Mouse (Mus musculus) fibroblast of lung, adult 2 months (primary cell): ENCODE results near the gene Dip2b.

ENCODE experiments used
- DNase-seq: peaks from one replicate; pipeline ENCODE4 v3.0.0-alpha.2; 2011; ENCODE audit warnings: low read depth

Dip2b gene

DNA sequence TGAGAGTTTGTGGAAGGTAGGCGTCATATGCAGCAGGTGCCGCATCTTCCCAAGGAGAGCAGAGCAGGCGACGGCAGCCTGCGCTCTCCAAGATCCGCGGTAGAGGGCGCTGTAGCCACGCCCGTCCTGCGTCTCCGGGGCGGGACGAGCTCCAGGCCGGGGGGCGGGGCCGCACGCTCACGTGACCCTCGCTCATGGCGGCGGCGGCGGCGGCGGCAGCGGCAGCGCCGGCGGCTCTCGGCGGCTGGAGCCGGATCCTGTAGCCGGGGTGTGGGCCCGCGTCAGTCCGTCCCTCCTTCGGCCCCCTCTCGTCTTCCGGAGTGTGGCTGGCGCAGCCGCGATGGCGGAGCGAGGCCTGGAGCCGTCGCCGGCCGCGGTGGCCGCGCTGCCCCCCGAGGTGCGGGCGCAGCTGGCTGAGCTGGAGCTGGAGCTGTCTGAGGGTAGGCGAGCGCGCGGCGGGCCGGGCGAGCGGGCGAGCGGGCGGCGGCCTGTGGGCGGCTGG lies at the start of gene Dip2b:
Dip2b (plus strand) TSS at position 195 of the 502 bp plus-strand sequence.
- DNase-seq, result peak; percentile 48

DNA sequence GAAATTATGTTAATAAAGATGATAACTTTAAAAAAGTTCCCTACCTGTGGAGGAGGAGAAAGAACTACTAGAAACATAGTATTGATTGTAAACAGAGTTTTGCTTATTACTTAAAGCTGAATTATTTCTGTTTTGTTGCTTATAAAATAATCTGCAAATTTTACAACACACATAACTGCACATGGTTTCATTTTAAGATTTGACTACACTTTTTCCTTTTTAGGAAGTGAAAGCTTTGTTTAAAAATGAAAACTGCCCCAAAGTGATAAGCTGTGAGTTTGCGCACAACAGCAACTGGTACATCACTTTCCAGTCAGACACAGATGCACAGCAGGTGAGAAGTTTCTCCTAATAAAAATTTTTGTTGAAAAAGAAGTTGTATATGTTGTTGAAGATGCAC lies 45.4 kb upstream of the Dip2b start:
- no peak for DNase-seq

DNA sequence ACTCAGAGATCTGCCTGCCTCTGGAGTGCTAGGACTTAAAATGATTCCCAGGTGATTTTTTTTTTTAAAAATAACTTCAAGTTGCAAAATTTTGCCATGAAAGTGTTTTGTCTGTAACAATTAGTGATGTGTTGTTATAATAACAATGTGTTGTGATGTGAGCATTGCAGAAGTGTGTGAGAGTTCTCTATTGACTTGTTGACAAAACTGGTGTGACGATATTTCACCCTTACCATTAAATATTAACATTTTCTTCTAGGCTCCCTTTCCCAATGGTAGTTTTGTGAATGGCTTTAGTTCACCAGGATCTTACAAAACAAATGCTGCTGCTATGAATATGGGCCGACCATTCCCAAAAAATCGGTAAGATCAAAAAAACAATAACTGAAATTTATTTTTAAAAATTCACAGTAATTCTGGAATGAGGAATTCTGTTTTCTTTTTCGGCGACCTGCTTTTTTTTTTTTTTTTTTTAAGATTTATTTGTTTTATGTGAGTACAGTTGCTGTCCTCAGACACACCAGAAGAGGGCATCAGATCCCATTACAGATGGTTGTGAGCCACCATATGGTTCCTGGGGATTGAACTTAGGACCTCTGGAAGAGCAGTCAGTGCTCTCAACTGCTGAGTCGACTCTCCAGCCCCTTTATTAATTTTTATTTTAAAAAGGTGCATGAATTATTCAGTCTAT lies 41.2 kb upstream of the Dip2b start:
- DNase-seq, result no peak

DNA sequence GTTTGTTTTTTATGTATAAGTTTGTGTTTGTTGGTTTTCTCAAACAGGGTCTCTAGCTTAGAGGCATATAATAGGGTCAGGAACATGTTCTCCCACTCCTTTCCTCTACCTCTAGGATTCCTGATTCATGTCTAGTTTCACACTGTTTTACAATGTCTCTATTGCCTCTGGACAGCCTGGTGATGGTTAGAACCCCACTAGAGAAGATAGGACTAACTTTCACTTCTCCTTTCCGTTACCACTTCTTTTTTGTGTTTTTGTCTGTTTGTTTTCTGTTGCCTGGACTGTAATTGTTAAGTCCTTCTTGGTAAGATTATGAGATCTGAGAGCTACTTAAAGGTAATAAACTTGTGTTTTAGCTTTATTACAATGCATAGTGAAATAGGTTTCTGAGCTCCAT lies 39.1 kb upstream of the Dip2b start:
- DNase-seq, result no peak

DNA sequence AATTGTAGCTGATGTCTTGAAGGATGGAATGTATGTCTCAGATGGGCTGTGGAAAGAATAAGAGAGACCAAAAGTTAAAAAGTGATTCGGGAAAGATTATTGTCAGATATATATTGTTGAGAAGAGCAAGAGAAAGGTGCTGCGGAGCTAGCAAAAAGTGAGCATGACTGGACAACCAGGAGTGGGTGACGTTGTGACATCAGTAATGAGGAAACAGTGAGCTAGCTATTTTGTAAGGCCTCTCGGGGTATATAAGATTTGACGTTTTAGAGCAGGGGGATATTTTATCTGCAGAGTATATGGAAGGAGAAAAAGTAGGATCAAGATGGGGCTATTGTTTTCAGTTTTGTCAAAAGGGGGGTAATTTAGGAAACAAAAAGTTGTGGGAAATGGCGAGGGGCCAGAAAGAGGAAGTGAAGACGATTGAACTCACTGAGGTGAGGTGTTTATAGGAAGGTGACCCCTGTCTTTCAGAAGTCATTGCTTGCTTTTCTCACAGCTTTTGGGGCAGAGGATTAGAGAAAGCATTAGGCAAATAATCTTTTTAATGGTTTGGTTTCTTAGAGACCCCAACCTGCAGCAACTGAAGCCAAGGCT lies 33.7 kb upstream of the Dip2b start:
- DNase-seq, result no peak

DNA sequence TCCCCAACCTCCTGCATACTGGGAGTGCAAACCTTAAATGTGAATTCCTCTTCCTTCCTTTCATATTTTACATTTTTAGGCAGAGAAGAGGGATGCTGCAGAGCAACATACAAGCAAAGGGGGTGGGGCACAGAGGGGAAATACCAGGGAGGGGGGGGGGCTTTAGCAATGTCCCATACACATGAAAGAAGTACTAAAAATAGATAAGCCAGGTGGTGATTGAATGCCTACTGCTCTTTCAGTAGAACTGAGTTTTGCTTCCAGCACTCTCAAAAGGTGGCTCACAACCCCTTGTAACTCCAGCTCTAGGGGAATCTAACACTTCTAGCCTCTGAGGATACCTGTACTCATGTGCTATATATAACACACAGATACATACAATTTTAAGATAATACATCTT lies 32.3 kb upstream of the Dip2b start:
- DNase-seq, result no peak

DNA sequence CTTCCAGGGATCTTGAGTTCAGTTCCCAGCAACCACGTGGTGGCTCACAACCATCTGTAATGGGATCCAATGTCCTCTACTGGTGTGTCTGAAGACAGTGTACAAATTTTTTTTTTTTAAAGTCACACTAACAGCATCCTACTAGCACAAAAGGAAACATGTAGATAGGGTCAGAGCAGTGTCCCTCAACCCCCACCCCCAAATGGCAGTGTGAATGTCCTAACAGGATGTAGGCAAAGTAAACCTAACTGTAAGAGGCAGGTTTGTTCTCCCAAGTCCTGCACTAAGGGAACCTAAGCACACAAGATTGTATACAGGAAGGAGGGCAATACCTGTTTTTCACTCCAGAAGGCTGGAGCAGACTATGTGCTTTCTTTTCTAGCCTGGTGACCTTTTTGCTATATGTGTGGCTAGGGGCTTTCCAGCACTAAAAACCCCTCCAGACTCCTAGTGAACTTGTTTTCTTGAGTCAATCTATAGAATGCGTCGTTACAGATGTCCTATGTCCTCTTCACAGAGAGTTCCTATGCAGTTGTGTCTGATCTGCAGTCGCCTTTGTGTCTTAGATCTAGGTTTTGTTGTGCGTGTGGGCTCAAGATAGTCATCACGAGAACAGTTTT lies 20.1 kb upstream of the Dip2b start:
- DNase-seq, result no peak

DNA sequence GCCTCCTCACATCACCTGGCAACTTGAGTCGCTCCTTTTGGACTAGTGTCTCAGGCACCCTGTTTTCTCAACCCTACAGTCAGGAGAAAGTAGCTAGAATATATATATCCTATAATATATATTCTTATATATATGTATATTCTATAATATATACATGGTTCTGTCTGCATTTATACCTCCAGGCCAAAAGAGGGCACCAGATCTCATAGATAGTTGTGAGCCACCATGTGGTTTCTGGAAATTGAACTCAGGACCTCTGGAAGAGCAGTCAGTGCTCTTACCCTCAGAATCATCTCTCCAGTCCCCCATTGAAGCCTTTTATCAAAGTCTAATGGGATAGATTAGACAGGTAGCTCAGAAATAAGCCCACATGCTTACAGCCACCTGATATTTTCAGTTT lies 17.3 kb upstream of the Dip2b start:
- no peak for DNase-seq

DNA sequence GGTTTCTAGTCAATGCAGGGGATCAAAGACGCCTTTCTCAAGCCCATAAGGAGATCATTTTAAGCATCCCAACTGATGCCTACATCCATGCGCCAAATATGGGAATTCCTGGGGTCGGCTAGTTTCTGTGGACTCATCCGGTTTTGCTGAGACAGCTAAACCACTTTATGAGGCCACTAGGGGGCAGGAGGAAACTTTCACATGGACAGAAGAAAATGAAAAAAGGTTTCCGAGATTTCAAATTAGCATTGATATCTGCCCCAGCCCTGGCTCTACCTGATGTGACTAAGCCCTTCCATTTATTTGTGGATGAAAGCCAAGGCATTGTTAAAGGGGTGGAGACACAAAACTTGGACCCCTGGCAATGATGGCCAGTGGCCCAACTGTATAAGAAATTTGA lies 15.5 kb upstream of the Dip2b start:
- DNase-seq, result peak; percentile 36

DNA sequence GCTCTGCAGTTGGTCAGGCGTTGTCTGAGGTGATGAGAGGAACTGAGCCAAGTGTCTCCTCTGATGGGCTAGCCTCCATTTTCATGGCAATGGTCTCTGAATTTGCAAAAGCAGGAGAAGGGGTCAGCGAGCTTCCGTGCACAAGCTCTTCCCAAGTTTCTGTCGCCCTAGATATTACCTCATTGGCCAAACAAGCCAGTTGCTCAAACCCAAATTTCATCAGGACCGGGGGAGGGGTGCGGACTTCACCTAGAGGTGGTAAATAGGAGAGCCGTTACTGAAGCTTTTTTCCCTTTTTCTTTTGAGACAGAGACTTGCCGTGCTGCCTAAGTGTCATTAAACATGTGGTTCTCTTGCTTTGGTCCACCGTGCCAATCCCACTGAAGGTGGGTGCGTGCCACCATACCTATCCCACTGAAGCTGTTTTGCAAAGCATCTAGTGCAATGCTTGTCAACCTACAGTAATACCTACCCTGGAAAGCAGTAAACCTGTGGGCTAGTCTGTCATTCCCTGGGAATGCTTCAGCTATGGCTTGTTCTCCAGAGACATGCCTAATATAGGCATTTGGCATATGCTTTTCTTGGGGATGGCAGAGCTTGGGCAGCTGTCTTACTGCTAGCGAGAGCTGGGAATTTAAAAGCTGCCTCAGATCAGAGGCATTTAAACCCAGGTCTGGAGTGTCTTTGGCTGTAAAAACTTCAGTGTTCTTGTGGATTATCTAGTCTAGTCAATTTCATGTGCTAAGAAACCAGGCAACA lies 13.2 kb upstream of the Dip2b start:
- DNase-seq, result no peak

DNA sequence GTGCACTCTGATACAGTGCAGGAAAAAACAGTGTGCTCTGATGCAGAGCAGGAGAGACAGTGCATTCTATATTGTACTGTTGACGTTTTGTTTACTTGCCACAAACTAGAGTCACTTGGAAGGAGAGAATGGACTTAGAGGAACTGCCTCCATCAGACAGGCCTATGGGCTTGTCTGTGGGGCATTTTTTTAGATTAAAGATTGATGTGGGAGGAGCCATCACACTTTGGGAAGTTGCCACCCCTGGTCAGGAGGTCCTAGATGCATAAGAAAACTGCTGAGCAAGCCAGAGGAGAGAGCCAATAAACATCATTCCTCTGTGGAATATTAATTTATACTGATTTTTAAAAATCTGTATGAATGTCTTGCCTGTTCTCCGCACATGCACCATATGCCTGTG lies 10.3 kb upstream of the Dip2b start:
- DNase-seq, result no peak

DNA sequence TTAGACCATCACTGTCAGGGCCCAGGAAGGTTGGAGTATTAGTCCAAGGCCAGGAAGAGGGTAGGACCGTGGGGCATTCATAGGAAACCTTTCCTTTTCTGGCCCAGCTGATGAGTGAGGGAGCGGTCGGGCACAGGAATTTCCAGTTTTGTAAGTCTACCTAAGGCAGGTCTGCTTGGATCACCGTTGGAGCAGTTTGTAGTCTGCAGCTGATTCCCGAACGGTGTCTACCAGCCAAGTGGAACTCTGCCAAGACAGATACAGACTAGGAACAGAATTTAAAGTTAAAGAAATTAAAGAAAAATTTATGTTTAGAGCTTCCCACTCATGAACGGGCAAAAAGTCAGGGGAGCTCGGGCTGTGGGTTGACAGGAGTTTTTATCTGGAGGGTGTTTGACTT lies 9.0 kb upstream of the Dip2b start:
- DNase-seq, result no peak

DNA sequence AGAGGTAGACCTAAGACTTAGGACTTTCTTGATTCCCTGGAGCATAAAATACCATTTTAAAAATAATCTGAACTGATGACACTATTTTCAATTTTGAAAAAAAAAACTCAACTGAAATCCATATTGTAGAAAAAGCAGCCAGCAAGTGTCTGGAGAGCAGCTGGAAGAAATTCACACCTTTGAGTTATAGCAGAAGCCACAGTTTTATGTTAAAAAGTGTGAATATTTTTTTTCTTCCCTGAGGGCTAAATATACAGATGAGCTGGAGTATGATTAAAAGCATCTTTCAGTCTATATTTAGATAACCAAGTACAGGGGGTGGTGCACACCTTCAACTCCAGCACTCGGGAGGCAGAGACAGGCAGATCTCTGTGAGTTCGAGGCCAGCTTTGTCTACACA lies 8.6 kb upstream of the Dip2b start:
- no peak for DNase-seq

DNA sequence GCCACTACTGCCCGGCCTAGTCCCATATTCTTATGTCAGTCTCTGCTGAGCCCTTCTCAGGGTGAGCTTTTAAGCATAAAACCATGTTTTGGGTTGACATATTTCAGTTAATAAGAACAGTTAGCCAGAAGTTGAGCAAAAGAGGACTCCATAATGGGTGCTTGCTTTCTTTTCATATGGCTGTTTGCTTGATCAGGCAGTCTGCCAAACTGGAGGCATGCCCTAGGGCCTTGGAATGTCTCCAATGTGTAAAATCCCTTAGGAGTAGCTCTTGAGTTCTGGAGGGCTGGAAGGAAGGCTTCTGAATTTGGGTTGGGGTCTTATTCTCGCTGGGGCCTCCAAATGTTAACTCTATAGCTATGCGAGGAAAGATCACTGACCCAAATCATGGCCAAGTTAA lies 5.9 kb upstream of the Dip2b start:
- DNase-seq, result no peak

DNA sequence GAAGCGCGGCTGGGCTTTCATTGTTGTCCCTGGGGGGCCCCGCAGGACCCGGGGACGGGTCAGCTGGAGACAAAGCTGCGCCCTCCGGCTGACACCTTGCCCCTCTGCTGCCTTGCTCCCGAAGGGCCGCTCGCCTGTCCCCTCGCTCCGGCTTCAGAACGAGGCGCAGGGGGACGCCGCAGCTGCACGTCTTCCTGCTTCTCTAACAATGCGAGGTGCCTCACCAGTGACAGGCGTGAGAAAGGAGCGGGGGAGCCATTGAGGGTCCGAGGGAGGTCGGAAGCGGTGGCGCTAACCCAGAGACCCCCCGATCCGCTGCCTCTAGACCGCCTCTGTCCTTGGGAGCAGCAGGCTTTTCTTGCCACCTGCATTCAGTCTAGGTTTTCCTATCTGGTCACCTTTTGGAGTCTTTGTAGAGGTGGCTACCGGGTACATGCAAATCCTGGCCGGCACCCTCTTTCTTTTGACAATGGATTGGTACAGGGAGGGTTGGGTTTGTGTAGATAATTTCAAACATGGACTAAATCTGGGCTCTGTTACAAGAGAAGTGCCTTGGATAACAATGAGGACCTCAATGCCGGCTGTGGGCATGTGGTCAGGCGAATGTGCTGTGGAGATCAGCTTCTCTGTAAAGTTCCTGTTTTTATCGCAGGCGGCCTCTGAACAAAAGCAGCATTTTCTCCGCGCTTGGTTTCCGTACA lies 687 bp downstream of the Dip2b start:
- DNase-seq, result no peak

DNA sequence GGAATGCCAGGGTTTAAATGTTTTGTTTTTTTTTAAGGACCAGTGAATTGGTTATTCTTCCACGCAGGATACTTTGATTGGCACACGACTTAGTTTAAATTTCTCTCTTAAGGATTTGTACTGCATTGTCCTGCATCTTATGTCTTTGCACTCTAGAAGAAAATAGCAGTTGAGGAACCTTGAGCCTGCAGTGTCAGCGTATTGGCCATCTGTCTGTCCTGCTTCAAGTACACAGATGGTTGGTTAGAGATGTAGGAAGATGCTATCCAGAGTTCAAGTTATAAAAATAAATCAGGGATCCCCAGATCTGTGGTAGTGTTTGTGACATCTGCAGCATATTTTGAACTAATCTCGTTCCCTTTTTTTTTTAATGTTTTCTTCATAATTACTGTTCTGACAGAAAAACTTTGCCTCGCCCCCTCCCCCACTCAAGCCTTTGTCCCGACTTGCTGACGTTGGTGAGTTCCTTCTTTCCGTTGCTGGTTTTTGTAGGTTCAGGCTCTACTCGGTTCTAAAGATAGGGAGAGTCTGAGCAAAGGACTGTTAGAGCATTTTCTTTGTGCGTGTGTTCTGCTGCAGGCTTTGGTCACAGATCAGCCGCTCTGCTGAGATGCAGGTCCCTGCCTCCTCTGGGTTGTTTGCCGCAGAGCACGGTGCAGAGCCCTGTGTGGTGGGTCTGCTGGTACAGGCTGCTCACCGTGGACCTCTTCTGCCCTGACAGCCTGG lies 2.2 kb downstream of the Dip2b start:
- no peak for DNase-seq

DNA sequence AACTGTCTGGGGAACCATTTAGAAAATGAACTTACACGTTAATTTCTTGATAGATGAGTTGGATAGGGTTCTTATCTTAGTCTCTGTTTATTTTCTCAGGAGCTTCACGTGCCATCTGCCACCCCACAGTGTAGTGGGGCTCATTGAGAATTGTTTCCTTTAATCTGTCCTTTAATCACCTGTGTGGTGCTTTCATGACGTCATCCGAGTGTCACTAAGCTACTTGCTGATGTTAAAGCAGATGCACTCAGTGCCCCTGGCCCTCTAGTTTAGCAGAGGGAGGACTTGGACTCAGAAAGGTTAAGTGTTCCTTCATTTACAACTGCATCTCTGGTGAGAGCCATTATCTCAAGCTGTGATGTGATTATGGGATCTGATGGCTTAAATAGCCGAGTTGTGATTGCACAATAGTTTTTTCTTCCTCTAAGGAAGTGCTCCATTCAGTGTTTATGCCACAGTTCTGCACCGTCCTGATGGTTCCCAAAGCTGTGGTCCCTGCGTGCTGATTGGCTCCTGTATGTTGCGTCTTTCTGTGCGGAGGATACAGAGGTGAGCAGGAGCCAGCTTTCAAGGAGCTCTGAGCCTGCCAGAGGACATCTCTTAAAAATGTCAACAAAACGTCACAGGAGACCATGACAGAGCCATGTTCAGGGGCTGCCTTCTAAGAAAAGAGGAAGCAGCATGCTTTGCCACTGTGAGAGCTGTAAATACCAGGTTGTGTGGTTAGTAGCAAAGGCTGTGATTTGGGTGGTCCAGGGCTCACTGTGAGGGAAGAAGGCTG lies 3.0 kb downstream of the Dip2b start:
- no peak for DNase-seq

DNA sequence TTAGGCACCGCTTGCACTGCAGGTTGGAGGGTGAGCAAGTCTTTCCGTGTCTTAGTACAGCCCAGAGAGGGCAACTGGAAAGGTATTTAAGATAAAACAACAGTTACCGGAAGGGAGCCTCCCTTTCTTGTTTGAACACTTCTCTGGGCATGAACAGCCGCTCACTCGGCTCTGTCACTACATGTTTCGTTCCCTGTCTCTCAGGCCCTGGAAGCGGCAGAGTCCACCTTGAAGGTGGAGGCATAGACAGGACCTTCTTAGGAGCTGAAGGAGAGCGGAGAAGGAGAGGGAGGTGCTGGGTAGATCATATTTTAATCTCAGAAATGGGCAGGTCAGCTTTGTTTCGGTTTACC lies 3.6 kb downstream of the Dip2b start:
- no peak for DNase-seq

DNA sequence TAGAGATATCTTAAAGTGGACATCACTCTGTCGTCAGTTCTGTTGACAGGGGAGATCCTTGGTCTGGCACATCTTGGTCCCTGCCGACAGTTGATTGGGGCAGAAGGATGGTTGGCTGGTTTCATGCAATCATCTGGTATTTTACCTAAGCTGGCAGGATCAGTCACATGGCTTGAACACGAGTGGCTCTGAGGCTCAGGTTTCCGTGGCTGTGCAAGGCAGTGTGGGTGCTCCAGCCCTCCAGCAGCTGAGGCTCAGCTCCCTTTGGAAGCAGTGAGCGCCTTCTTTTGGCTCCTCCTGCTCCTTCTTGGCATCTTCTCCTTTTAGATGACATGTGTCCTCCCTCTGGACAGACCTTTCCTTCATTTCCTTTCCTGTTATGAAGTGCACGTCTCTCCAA lies 7.1 kb downstream of the Dip2b start:
- no peak for DNase-seq

DNA sequence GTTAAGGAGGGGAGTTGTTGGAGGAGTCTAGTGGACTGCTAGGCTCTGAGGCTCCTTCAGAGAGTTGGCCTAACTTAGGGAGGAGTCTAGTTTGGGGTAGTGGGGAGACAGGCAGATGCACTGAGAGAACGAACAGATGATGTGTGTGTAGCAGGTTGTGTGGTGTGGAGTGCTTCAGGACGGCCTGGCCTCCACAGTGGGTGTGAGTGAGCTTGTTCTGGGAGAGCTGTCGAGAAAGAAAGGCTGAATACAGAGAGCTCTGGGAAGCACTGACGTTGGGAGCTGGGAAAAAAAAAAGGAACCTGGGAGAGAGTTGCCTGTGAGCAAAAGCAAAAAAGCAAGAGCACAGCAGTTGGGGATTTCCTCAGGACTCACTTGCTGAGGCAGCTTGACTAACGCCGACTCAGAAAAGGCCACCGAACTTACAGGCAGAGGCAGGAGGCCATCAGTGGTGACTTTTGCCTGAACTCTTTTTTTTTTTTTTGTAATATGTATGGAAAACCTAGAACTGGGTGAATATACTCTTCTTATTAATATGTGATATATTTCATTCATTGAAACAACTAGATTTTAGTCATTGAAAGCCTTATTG lies 11.1 kb downstream of the Dip2b start:
- DNase-seq, result no peak
